Mouse (Mus musculus) kidney, adult 11 months (tissue): Measurements from ENCODE around the gene Rgs17.
A peak's percentile ranks its signal among the peaks of the same experiment; 100 is the strongest.

Experiments used
- DNase-seq: peaks from one replicate; pipeline ENCODE4 v3.0.0; 2022

The Rgs17 gene

GRCm38 (mm10) chr10:5823740-5824491 lies 98.3 kb downstream of the Rgs17 start, which contains the start of gene Mtrf1l:
TSS of gene Mtrf1l (minus strand) at chr10:5823910.
- DNase-seq, result peak; percentile 99

- no peak for DNase-seq
Observed at GRCm38 (mm10) chr10:5823291-5823739, 98.9 kb downstream of the Rgs17 start.

- DNase-seq, result no peak
Observed at GRCm38 (mm10) chr10:5818772-5819171, 103.4 kb downstream of the Rgs17 start.

- DNase-seq, result no peak
Observed at GRCm38 (mm10) chr10:5815968-5816367, 106.2 kb downstream of the Rgs17 start.

- DNase-seq, result no peak
Observed at GRCm38 (mm10) chr10:5813724-5814123, 108.5 kb downstream of the Rgs17 start.

- DNase-seq, result no peak
Observed at GRCm38 (mm10) chr10:5807683-5808082, 114.5 kb downstream of the Rgs17 start.

GRCm38 (mm10) chr10:5806996-5807395 lies 115.2 kb downstream of the Rgs17 start:
- DNase-seq, result no peak

GRCm38 (mm10) chr10:5806416-5806815 lies 115.8 kb downstream of the Rgs17 start:
- no peak for DNase-seq

- peak; percentile 96 for DNase-seq
Observed at GRCm38 (mm10) chr10:5805731-5806307, 116.4 kb downstream of the Rgs17 start.

- peak; percentile 99 for DNase-seq
Observed at GRCm38 (mm10) chr10:5805243-5805730, 116.9 kb downstream of the Rgs17 start, which contains the start of gene Fbxo5. TSS of gene Fbxo5 (minus strand) at chr10:5805600.

GRCm38 (mm10) chr10:5804691-5805156 lies 117.5 kb downstream of the Rgs17 start:
- no peak for DNase-seq

- DNase-seq, result no peak
Observed at GRCm38 (mm10) chr10:5803739-5804138, 118.5 kb downstream of the Rgs17 start.

GRCm38 (mm10) chr10:5802866-5803265 lies 119.3 kb downstream of the Rgs17 start:
- DNase-seq, result no peak

GRCm38 (mm10) chr10:5800490-5800889 lies 121.7 kb downstream of the Rgs17 start:
- no peak for DNase-seq

- DNase-seq, result no peak
Observed at GRCm38 (mm10) chr10:5798069-5798468, 124.1 kb downstream of the Rgs17 start.

- no peak for DNase-seq
Observed at GRCm38 (mm10) chr10:5790657-5791056, 131.5 kb downstream of the Rgs17 start.

- no peak for DNase-seq
Observed at GRCm38 (mm10) chr10:5786923-5787322, 135.3 kb downstream of the Rgs17 start.
